Mouse (Mus musculus) kidney, embryonic 14.5 days (tissue): ENCODE results near the gene Olfr781. TPM values are rescaled to one million over a fixed set of nuclear protein-coding genes. Genes with fewer than 3 reads are reported as not detected.

Experiments used
- polyA plus RNA-seq: library from polyadenylated mRNA; unstranded; fragments of >200 nt; fragmentation: Nextera tagmentation; extraction: Ambion mirVana; gene quantifications from 2 replicates; pipeline ENCODE4 v1.2.1, GENCODE M21; 2014

The Olfr781 gene
- polyA plus RNA-seq, 1 experiment from 2014 or later = not detected

Other genes with a start within 250 kb of the Olfr781 start
- not detected in 2 replicates for gene Olfr767, start 245.9 kb upstream of the Olfr781 start, polyA plus RNA-seq
- gene Olfr768, start 229.5 kb upstream of the Olfr781 start, polyA plus RNA-seq = not detected in 2 replicates
- gene Olfr769, start 211.0 kb upstream of the Olfr781 start, polyA plus RNA-seq = not detected in 2 replicates
- not detected in 2 replicates for gene Olfr770, start 189.9 kb upstream of the Olfr781 start, polyA plus RNA-seq
- not detected in 2 replicates for gene Olfr771, start 164.1 kb upstream of the Olfr781 start, polyA plus RNA-seq
- gene Olfr772, start 150.9 kb upstream of the Olfr781 start, polyA plus RNA-seq = not detected in 2 replicates
- not detected in 2 replicates for gene Olfr773, start 141.4 kb upstream of the Olfr781 start, polyA plus RNA-seq
- gene Olfr774, start 92.7 kb upstream of the Olfr781 start, polyA plus RNA-seq = not detected in 2 replicates
- not detected in 2 replicates for gene Olfr775, start 80.4 kb upstream of the Olfr781 start, polyA plus RNA-seq
- not detected in 2 replicates for gene Olfr776, start 69.7 kb upstream of the Olfr781 start, polyA plus RNA-seq
- not detected in 2 replicates for gene Olfr777, start 57.4 kb upstream of the Olfr781 start, polyA plus RNA-seq
- not detected in 2 replicates for gene Olfr780, start 10.7 kb upstream of the Olfr781 start, polyA plus RNA-seq
- gene Olfr782, start 20.0 kb downstream of the Olfr781 start, polyA plus RNA-seq = not detected in 2 replicates
- gene Olfr784, start 55.2 kb downstream of the Olfr781 start, polyA plus RNA-seq = 0.07 TPM in 1 of 2 replicates, not detected in the other
- gene Olfr785, start 76.6 kb downstream of the Olfr781 start, polyA plus RNA-seq = not detected in 2 replicates
- not detected in 2 replicates for gene Olfr786, start 98.5 kb downstream of the Olfr781 start, polyA plus RNA-seq
- not detected in 2 replicates for gene Olfr787, start 133.0 kb downstream of the Olfr781 start, polyA plus RNA-seq
- not detected in 2 replicates for gene Olfr788, start 142.1 kb downstream of the Olfr781 start, polyA plus RNA-seq
- gene Olfr789, start 155.9 kb downstream of the Olfr781 start, polyA plus RNA-seq = not detected in 2 replicates
- not detected in 2 replicates for gene Olfr790, start 169.6 kb downstream of the Olfr781 start, polyA plus RNA-seq
- not detected in 2 replicates for gene Olfr791, start 192.9 kb downstream of the Olfr781 start, polyA plus RNA-seq
- not detected in 2 replicates for gene Olfr792, start 210.3 kb downstream of the Olfr781 start, polyA plus RNA-seq
- not detected in 2 replicates for gene Olfr794, start 238.8 kb downstream of the Olfr781 start, polyA plus RNA-seq